Mouse (Mus musculus): ENCODE measurements around the gene Rnase12.

Gene Rnase12

GRCm38 (mm10) chr14:51057401-51057831 is at the start of gene Rnase12:
Gene Rnase12 (minus strand): TSS chr14:51057661.
- peak; percentile 19 for DNase-seq

GRCm38 (mm10) chr14:51106449-51106967 is 49.0 kb upstream of the Rnase12 start:
- no peak for DNase-seq

- DNase-seq, result no peak
Measured at GRCm38 (mm10) chr14:51104366-51104765, 46.9 kb upstream of the Rnase12 start.

- peak; percentile 86 for DNase-seq
Measured at GRCm38 (mm10) chr14:51103217-51103616, 45.8 kb upstream of the Rnase12 start.

GRCm38 (mm10) chr14:51101284-51101683 is 43.8 kb upstream of the Rnase12 start:
- DNase-seq, result no peak

- no peak for DNase-seq
Measured at GRCm38 (mm10) chr14:51098921-51099320, 41.5 kb upstream of the Rnase12 start.

- DNase-seq, result peak; percentile 34
Measured at GRCm38 (mm10) chr14:51098300-51098699, 40.8 kb upstream of the Rnase12 start.

GRCm38 (mm10) chr14:51095736-51096524 is 38.5 kb upstream of the Rnase12 start:
- DNase-seq, result no peak

GRCm38 (mm10) chr14:51094921-51095320 is 37.5 kb upstream of the Rnase12 start:
- DNase-seq, result no peak

GRCm38 (mm10) chr14:51094096-51094875 is 36.8 kb upstream of the Rnase12 start:
- no peak for DNase-seq

- no peak for DNase-seq
Measured at GRCm38 (mm10) chr14:51093496-51093895, 36.0 kb upstream of the Rnase12 start.

- no peak for DNase-seq
Measured at GRCm38 (mm10) chr14:51092073-51092620, 34.7 kb upstream of the Rnase12 start.

GRCm38 (mm10) chr14:51090921-51091900 is 33.8 kb upstream of the Rnase12 start, which contains the start of the genes Rnase4 and Ang:
Gene Rnase4 (plus strand): TSS chr14:51091077.
Gene Ang (plus strand): TSS chr14:51091150.
- DNase-seq, result peak; percentile 55

GRCm38 (mm10) chr14:51090077-51090781 is 32.8 kb upstream of the Rnase12 start:
- DNase-seq, result peak; percentile 82

GRCm38 (mm10) chr14:51089674-51090076 is 32.2 kb upstream of the Rnase12 start:
- DNase-seq, result no peak

GRCm38 (mm10) chr14:51088970-51089673 is 31.7 kb upstream of the Rnase12 start:
- DNase-seq, result peak; percentile 95

- peak; percentile 89 for DNase-seq
Measured at GRCm38 (mm10) chr14:51088166-51088969, 30.9 kb upstream of the Rnase12 start.

GRCm38 (mm10) chr14:51087762-51088161 is 30.3 kb upstream of the Rnase12 start:
- no peak for DNase-seq

GRCm38 (mm10) chr14:51085911-51086310 is 28.4 kb upstream of the Rnase12 start:
- peak; percentile 42 for DNase-seq

- DNase-seq, result no peak
Measured at GRCm38 (mm10) chr14:51085086-51085485, 27.6 kb upstream of the Rnase12 start.
